Mouse (Mus musculus) intestine, embryonic 15.5 days (tissue): ENCODE measurements at regions not wholly inside any gene's neighbourhood (a gene's known extent, or its start where the extent isn't known, plus 50 kb on each side); places are given as distances from the start of the nearest gene placed in this dataset.

Experiments
- ATAC-seq: fragments of 200-750 bp; cut with Nextera tagmentation; 2 replicates; pipeline ENCODE4 v1.8.0; 2017; ENCODE audit warnings: moderate TSS enrichment, moderate library complexity
- H3K27ac ChIP-seq: fragments of 300-500 bp; sonication (generic); 2 replicates; pipeline ENCODE4 v1.5.1; 2015; ENCODE audit warnings: mild to moderate bottlenecking, inconsistent platforms
- H3K27me3 ChIP-seq: fragments of 300-500 bp; sonication (generic); replicated peaks from 2 replicates; pipeline ENCODE4 v1.6.1; 2015; ENCODE audit warnings: inconsistent platforms
- H3K36me3 ChIP-seq: fragments of 300-500 bp; sonication (generic); 2 replicates; pipeline ENCODE4 v1.6.1; 2015; ENCODE audit warnings: inconsistent platforms
- H3K4me1 ChIP-seq: fragments of 300-500 bp; sonication (generic); replicated peaks from 2 replicates; pipeline ENCODE4 v1.6.1; 2015; ENCODE audit warnings: inconsistent platforms
- H3K4me2 ChIP-seq: fragments of 300-500 bp; sonication (generic); replicated peaks from 2 replicates; pipeline ENCODE4 v1.6.1; 2015; ENCODE audit warnings: mild to moderate bottlenecking, inconsistent platforms
- H3K4me3 ChIP-seq: fragments of 300-500 bp; sonication (generic); replicated peaks from 2 replicates; pipeline ENCODE4 v1.5.1; 2015; ENCODE audit warnings: inconsistent platforms
- H3K9ac ChIP-seq: fragments of 300-500 bp; sonication (generic); 2 replicates; pipeline ENCODE4 v1.6.1; 2015; ENCODE audit warnings: inconsistent platforms
- H3K9me3 ChIP-seq: fragments of 300-500 bp; sonication (generic); 2 replicates; pipeline ENCODE4 v1.6.1; 2016; ENCODE audit warnings: inconsistent platforms
- WGBS: fragments of 180-500 bp; shearing (Covaris S2); methylation state at CpG from one replicate; pipeline ENCODE4 v1.1.7; 2015; 5-methylcytosine and 5-hydroxymethylcytosine counted together

GRCm38 (mm10) chr9:116335561-116336478 is 160.7 kb upstream of the Tgfbr2 start:
- ATAC-seq, result no peak
- Histone ChIP-seq H3K27ac (no peak overlapping the region), H3K4me3 (no peak overlapping the region), H3K4me2 (no peak overlapping the region), H3K9ac (no peak overlapping the region), H3K9me3 (no peaks in the 10 kb centered on the region), H3K27me3 (no peaks in the 10 kb centered on the region), H3K4me1 (no peaks in the 10 kb centered on the region), H3K36me3 (no peaks in the 10 kb centered on the region)
- 81% methylated on average over 11 of the region's 11 CpGs for WGBS

- Histone ChIP-seq H3K4me1 (no peaks in the 10 kb centered on the region), H3K27ac (no peak overlapping the region), H3K27me3 (no peaks in the 10 kb centered on the region), H3K4me3 (no peak overlapping the region), H3K9me3 (no peaks in the 10 kb centered on the region), H3K4me2 (no peak overlapping the region), H3K36me3 (no peaks in the 10 kb centered on the region), H3K9ac (no peak overlapping the region)
- ATAC-seq, result no peak
- WGBS, result 70% methylated on average over 6 of the region's 6 CpGs
Measured at GRCm38 (mm10) chr9:116333956-116334463, 158.8 kb upstream of the Tgfbr2 start.

- no peak overlapping the region for H3K4me2 ChIP-seq
- H3K9ac ChIP-seq, result no peak overlapping the region
- no peaks in the 10 kb centered on the region for H3K9me3 ChIP-seq
- no peak overlapping the region for H3K4me3 ChIP-seq
- WGBS, result 79% methylated on average over 5 of the region's 5 CpGs
- H3K4me1 ChIP-seq, result no peaks in the 10 kb centered on the region
- H3K27ac ChIP-seq, result no peak overlapping the region
- ATAC-seq, result no peak
- H3K27me3 ChIP-seq, result no peaks in the 10 kb centered on the region
- H3K36me3 ChIP-seq, result no peaks in the 10 kb centered on the region
Measured at GRCm38 (mm10) chr9:116332485-116333118, 157.4 kb upstream of the Tgfbr2 start.

- WGBS, result 73% methylated on average over 2 of the region's 2 CpGs
- ATAC-seq, result no peak
- Histone ChIP-seq H3K9me3 (no peaks in the 10 kb centered on the region), H3K4me1 (no peaks in the 10 kb centered on the region), H3K27me3 (no peaks in the 10 kb centered on the region), H3K9ac (no peak overlapping the region), H3K4me3 (no peak overlapping the region), H3K4me2 (no peak overlapping the region), H3K36me3 (no peaks in the 10 kb centered on the region), H3K27ac (no peak overlapping the region)
Measured at GRCm38 (mm10) chr9:116331406-116331805, 156.2 kb upstream of the Tgfbr2 start.

- no peak overlapping the region for H3K4me2 ChIP-seq
- no peak overlapping the region for H3K4me3 ChIP-seq
- no peak overlapping the region for H3K9ac ChIP-seq
- WGBS, result 62% methylated on average over 5 of the region's 5 CpGs
- no peaks in the 10 kb centered on the region for H3K36me3 ChIP-seq
- no peaks in the 10 kb centered on the region for H3K4me1 ChIP-seq
- H3K27me3 ChIP-seq, result no peaks in the 10 kb centered on the region
- ATAC-seq, result no peak
- H3K27ac ChIP-seq, result no peak overlapping the region
- H3K9me3 ChIP-seq, result no peaks in the 10 kb centered on the region
Measured at GRCm38 (mm10) chr9:116330796-116331195, 155.6 kb upstream of the Tgfbr2 start.

- no peaks in the 10 kb centered on the region for H3K4me1 ChIP-seq
- H3K27ac ChIP-seq, result no peak overlapping the region
- ATAC-seq, result no peak
- no peak overlapping the region for H3K4me2 ChIP-seq
- H3K36me3 ChIP-seq, result no peaks in the 10 kb centered on the region
- no peaks in the 10 kb centered on the region for H3K27me3 ChIP-seq
- no peak overlapping the region for H3K9ac ChIP-seq
- H3K9me3 ChIP-seq, result no peaks in the 10 kb centered on the region
- no peak overlapping the region for H3K4me3 ChIP-seq
- 75% methylated on average over 5 of the region's 5 CpGs for WGBS
Measured at GRCm38 (mm10) chr9:116329147-116329546, 154.0 kb upstream of the Tgfbr2 start.

GRCm38 (mm10) chr9:116328201-116328600 is 153.0 kb upstream of the Tgfbr2 start:
- Histone ChIP-seq H3K36me3 (no peaks in the 10 kb centered on the region), H3K27ac (no peak overlapping the region), H3K27me3 (no peaks in the 10 kb centered on the region), H3K9me3 (no peaks in the 10 kb centered on the region), H3K4me1 (no peaks in the 10 kb centered on the region), H3K4me2 (no peak overlapping the region), H3K9ac (no peak overlapping the region), H3K4me3 (no peak overlapping the region)
- 45% methylated on average over 3 of the region's 3 CpGs for whole genome bisulfite sequencing
- ATAC-seq, result no peak

- WGBS, result 96% methylated on average over 2 of the region's 2 CpGs
- Histone ChIP-seq H3K36me3 (no peaks in the 10 kb centered on the region), H3K27me3 (no peaks in the 10 kb centered on the region)
Measured at GRCm38 (mm10) chr9:116327080-116327479, 151.9 kb upstream of the Tgfbr2 start.

GRCm38 (mm10) chr9:116324971-116325370 is 149.8 kb upstream of the Tgfbr2 start:
- no peaks in the 10 kb centered on the region for H3K36me3 ChIP-seq
- H3K4me2 ChIP-seq, result no peak overlapping the region
- H3K4me3 ChIP-seq, result no peak overlapping the region
- 64% methylated on average over 4 of the region's 4 CpGs for WGBS
- no peaks in the 10 kb centered on the region for H3K9me3 ChIP-seq
- ATAC-seq, result no peak
- H3K27me3 ChIP-seq, result no peaks in the 10 kb centered on the region
- H3K27ac ChIP-seq, result no peak overlapping the region
- H3K4me1 ChIP-seq, result no peaks in the 10 kb centered on the region
- H3K9ac ChIP-seq, result no peak overlapping the region

More at GRCm38 (mm10) chr9:116327080-116327479, 151.9 kb upstream of the Tgfbr2 start:
- Histone ChIP-seq H3K4me2 (no peak overlapping the region), H3K9me3 (no peaks in the 10 kb centered on the region), H3K27ac (no peak overlapping the region), H3K4me3 (no peak overlapping the region), H3K4me1 (no peaks in the 10 kb centered on the region), H3K9ac (no peak overlapping the region)
- ATAC-seq, result no peak

- H3K9me3 ChIP-seq, result no peaks in the 10 kb centered on the region
- no peak overlapping the region for H3K4me2 ChIP-seq
- WGBS, result 68% methylated on average over 9 of the region's 9 CpGs
- no peaks in the 10 kb centered on the region for H3K36me3 ChIP-seq
- no peak overlapping the region for H3K9ac ChIP-seq
- H3K27me3 ChIP-seq, result no peaks in the 10 kb centered on the region
- H3K4me1 ChIP-seq, result no peaks in the 10 kb centered on the region
- no peak overlapping the region for H3K27ac ChIP-seq
- no peak for ATAC-seq
- H3K4me3 ChIP-seq, result no peak overlapping the region
Measured at GRCm38 (mm10) chr9:116323871-116324721, 148.9 kb upstream of the Tgfbr2 start.

- Histone ChIP-seq H3K9ac (no peak overlapping the region), H3K4me3 (no peak overlapping the region), H3K9me3 (no peaks in the 10 kb centered on the region), H3K27ac (no peak overlapping the region), H3K36me3 (no peaks in the 10 kb centered on the region), H3K27me3 (no peaks in the 10 kb centered on the region), H3K4me2 (no peak overlapping the region), H3K4me1 (no peaks in the 10 kb centered on the region)
- 88% methylated on average over 6 of the region's 6 CpGs for WGBS
- ATAC-seq, result no peak
Measured at GRCm38 (mm10) chr9:116321908-116322307, 146.7 kb upstream of the Tgfbr2 start.

GRCm38 (mm10) chr9:116319421-116319820 is 144.3 kb upstream of the Tgfbr2 start:
- H3K36me3 ChIP-seq, result no peaks in the 10 kb centered on the region
- H3K4me1 ChIP-seq, result no peaks in the 10 kb centered on the region
- no peak overlapping the region for H3K27ac ChIP-seq
- 59% methylated on average over 3 of the region's 3 CpGs for WGBS
- H3K27me3 ChIP-seq, result no peaks in the 10 kb centered on the region
- H3K4me3 ChIP-seq, result no peak overlapping the region
- no peak overlapping the region for H3K9ac ChIP-seq
- H3K9me3 ChIP-seq, result no peaks in the 10 kb centered on the region
- ATAC-seq, result no peak
- H3K4me2 ChIP-seq, result no peak overlapping the region
